8 mouse cellular contexts compared by ENCODE assay signal in the genomic region with DNA sequence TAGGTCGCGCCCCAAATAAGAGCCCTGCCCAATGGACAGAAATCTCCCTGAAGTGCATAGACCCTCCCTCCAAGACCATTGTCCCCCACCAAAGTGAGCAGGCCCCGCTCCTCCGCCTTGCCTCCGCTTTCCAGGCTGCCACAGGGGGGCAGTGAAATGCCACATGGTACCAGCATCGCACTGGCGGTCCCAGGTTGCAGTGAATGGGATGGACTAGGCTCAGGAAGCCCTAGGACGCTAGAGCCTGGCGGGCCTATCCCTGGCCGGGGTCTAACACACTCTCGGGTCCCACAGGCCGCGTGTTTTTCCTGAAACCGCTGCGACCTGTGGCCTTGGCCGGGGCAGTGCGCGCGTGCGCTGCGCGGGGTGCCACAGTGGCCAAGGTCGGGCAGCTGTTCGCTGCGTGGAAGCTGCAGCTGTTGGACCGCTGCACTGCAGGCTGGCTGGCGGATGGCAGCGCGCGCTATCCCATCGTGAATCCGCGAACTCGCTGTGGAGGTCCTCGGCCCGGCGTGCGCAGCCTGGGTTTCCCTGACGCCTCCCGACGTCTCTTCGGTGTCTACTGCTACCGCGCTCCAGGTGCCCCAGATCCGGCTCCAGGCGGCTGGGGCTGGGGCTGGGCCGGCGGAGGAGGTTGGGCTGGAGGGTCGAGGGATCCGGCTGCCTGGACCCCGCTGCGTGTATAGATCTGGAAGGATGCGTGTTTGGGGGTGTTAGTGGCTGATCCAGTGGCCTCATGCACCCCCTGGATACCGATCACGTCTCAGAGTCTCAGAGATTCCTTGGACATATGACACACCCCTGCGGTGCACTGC. TPM values are rescaled to one million over a fixed set of nuclear protein-coding genes. Genes with fewer than 3 reads are reported as not detected.
A peak's percentile ranks its signal among the peaks of the same experiment; 100 is the strongest.
DNase-seq lines count a peak whose midpoint lies in the region; ATAC-seq and TF ChIP-seq lines count a peak whose summit lies in the region.

No protein-coding gene starts in this region.

- H3K4me1 ChIP-seq in thymus, adult 2 months (replicated peaks; ENCODE audit: control insufficient read depth, insufficient read depth, low read length): peaks cover 5% of the 10 kb centered on the region; the same call in 1 of the 2 replicates
- peaks cover 27% of the 10 kb centered on the region for H3K4me1 ChIP-seq in heart, embryonic 15.5 days (replicated peaks)
- H3K4me1 ChIP-seq in lung, adult 2 months (ENCODE audit: control insufficient read depth, insufficient read depth, low read length): peaks cover 7% of the 10 kb centered on the region; the same call in 1 of the 2 replicates
- peaks cover 43% of the 10 kb centered on the region for H3K4me1 ChIP-seq in olfactory bulb, adult 2 months (ENCODE audit: control insufficient read depth, insufficient read depth, low read length)

- 10% methylated on average over 56 of the region's 56 CpGs for WGBS in thymus, adult 2 months
- WGBS in heart, embryonic 15.5 days: 4% methylated on average over 56 of the region's 56 CpGs
- 4% methylated on average over 56 of the region's 56 CpGs for WGBS in lung, adult 2 months
- WGBS in olfactory bulb, adult 2 months: 6% methylated on average over 56 of the region's 56 CpGs

- DNase-seq in thymus, adult 2 months: peak; percentile 14
- DNase-seq in thymus, postnatal 25 days: no peak
- peak; percentile 78 for DNase-seq in embryo, embryonic 10.5 days (ENCODE audit: low spot score)
- peak; percentile 39 to 71 for DNase-seq in kidney, postnatal 36 days
- DNase-seq in lung, adult 2 months: no peak
- DNase-seq in urinary bladder, postnatal 10 days (ENCODE audit: low spot score): no peak

- H3K9me3 ChIP-seq in heart, embryonic 15.5 days (replicated peaks): no peaks in the 10 kb centered on the region

- H3K4me3 ChIP-seq in thymus, adult 2 months (ENCODE audit: control insufficient read depth, insufficient read depth, low read length): no peak overlapping the region
- peak overlapping the region; percentile 42 for H3K4me3 ChIP-seq in heart, embryonic 15.5 days
- H3K4me3 ChIP-seq in lung, adult 2 months (replicated peaks; ENCODE audit: extremely low read depth, low read depth, low read length): no peak overlapping the region
- peak overlapping the region; percentile 53 for H3K4me3 ChIP-seq in olfactory bulb, adult 2 months (ENCODE audit: insufficient read depth, low read depth, low read length)

- no peak for TF ChIP-seq POLR2A in thymus, adult 2 months (IDR thresholded peaks at IDR 0.05; ENCODE audit: control insufficient read depth, extremely low read depth, insufficient read depth, low read length, poor library complexity)
- no peak for TF ChIP-seq POLR2A in lung, adult 2 months (IDR thresholded peaks at IDR 0.05; ENCODE audit: borderline replicate concordance, extremely low read depth, low read depth, low read length)
- no peak for TF ChIP-seq POLR2A in olfactory bulb, adult 2 months (IDR thresholded peaks at IDR 0.05; ENCODE audit: insufficient read depth, low read depth, low read length)

- peak; percentile 72 for ATAC-seq in heart, embryonic 15.5 days (replicated peaks; ENCODE audit: insufficient number of reproducible peaks, insufficient read depth, low FRiP score, low read depth)

- no peaks in the 10 kb centered on the region for H3K36me3 ChIP-seq in thymus, adult 2 months (ENCODE audit: control insufficient read depth, insufficient read depth, low read length)
- no peaks in the 10 kb centered on the region for H3K36me3 ChIP-seq in heart, embryonic 15.5 days

- 0 out of 2 replicates have a peak, but pooled peaks have one; percentile 36 for TF ChIP-seq CTCF in thymus, adult 2 months (IDR thresholded peaks at IDR 0.05; ENCODE audit: borderline replicate concordance, control insufficient read depth, extremely low read depth, insufficient read depth, low read length, poor library complexity)
- peak; percentile 51 for TF ChIP-seq CTCF in lung, adult 2 months (IDR thresholded peaks at IDR 0.05; ENCODE audit: insufficient read depth, low read length)
- TF ChIP-seq CTCF in olfactory bulb, adult 2 months (IDR thresholded peaks at IDR 0.05; ENCODE audit: insufficient read depth, low read depth, low read length): peak; percentile 84; the same call in 1 of the 2 replicates

- H3K27ac ChIP-seq in thymus, adult 2 months (ENCODE audit: control insufficient read depth, insufficient read depth, low read length): no peak overlapping the region
- H3K27ac ChIP-seq in heart, embryonic 15.5 days: no peak overlapping the region
- no peak overlapping the region for H3K27ac ChIP-seq in olfactory bulb, adult 2 months (ENCODE audit: insufficient read depth, low read depth, low read length)

- peak overlapping the region; percentile 67 for H3K4me2 ChIP-seq in heart, embryonic 15.5 days

- peaks cover 26% of the 10 kb centered on the region for H3K27me3 ChIP-seq in thymus, adult 2 months (ENCODE audit: control insufficient read depth, insufficient read depth, low read length)
- peaks cover 87% of the 10 kb centered on the region for H3K27me3 ChIP-seq in heart, embryonic 15.5 days

- no peak overlapping the region for H3K9ac ChIP-seq in heart, embryonic 15.5 days

RNA-seq across cellular contexts. Expression of a gene that starts 4.8 kb away (rescaled TPM):
- polyA plus RNA-seq in thymus, adult 2 months (2012; rRNA removed): 0.11 and 0.15 TPM in 2 replicates
- polyA plus RNA-seq in heart, embryonic 15.5 days (2015; fragmentation: Nextera tagmentation; extraction: Ambion mirVana): 0.03 TPM in 1 of 2 replicates, not detected in the other
- 0.07 and 0.11 TPM in 2 replicates for polyA plus RNA-seq in lung, adult 2 months (2012; rRNA removed)
- not detected in 2 replicates for polyA plus RNA-seq in olfactory bulb, adult 2 months (2012; ENCODE audit: insufficient read depth, insufficient read length, low replicate concordance, missing spikeins)

RNA-seq across cellular contexts. Expression of a gene that starts 15.3 kb away (rescaled TPM):
- 5.1 and 5.9 TPM in 2 replicates for polyA plus RNA-seq in thymus, adult 2 months (2012; rRNA removed)
- 0.60 and 1.0 TPM in 2 replicates for polyA plus RNA-seq in heart, embryonic 15.5 days (2015; fragmentation: Nextera tagmentation; extraction: Ambion mirVana)
- 7.2 and 7.4 TPM in 2 replicates for polyA plus RNA-seq in lung, adult 2 months (2012; rRNA removed)
- polyA plus RNA-seq in olfactory bulb, adult 2 months (2012; ENCODE audit: insufficient read depth, insufficient read length, low replicate concordance, missing spikeins): not detected in 2 replicates

RNA-seq across cellular contexts. Expression of a gene that starts 32.6 kb away (rescaled TPM):
- 0.05 and 0.08 TPM in 2 replicates for polyA plus RNA-seq in thymus, adult 2 months (2012; rRNA removed)
- 0.16 and 0.71 TPM in 2 replicates for polyA plus RNA-seq in heart, embryonic 15.5 days (2015; fragmentation: Nextera tagmentation; extraction: Ambion mirVana)
- 0.10 and 0.15 TPM in 2 replicates for polyA plus RNA-seq in lung, adult 2 months (2012; rRNA removed)
- polyA plus RNA-seq in olfactory bulb, adult 2 months (2012; ENCODE audit: insufficient read depth, insufficient read length, low replicate concordance, missing spikeins): 84.7 TPM in 1 of 2 replicates, not detected in the other

RNA-seq across cellular contexts. Expression of a gene that starts 43.1 kb away (rescaled TPM):
- polyA plus RNA-seq in thymus, adult 2 months (2012; rRNA removed): 20.7 and 26.9 TPM in 2 replicates
- polyA plus RNA-seq in heart, embryonic 15.5 days (2015; fragmentation: Nextera tagmentation; extraction: Ambion mirVana): 29.5 and 35.6 TPM in 2 replicates
- 10.7 and 14.6 TPM in 2 replicates for polyA plus RNA-seq in lung, adult 2 months (2012; rRNA removed)
- polyA plus RNA-seq in olfactory bulb, adult 2 months (2012; ENCODE audit: insufficient read depth, insufficient read length, low replicate concordance, missing spikeins): not detected in 2 replicates

RNA-seq across cellular contexts. Expression of a gene that starts 45.4 kb away (rescaled TPM):
- 17.8 and 18.1 TPM in 2 replicates for polyA plus RNA-seq in thymus, adult 2 months (2012; rRNA removed)
- polyA plus RNA-seq in heart, embryonic 15.5 days (2015; fragmentation: Nextera tagmentation; extraction: Ambion mirVana): 25.4 and 31.5 TPM in 2 replicates
- polyA plus RNA-seq in lung, adult 2 months (2012; rRNA removed): 7.8 and 11.9 TPM in 2 replicates
- not detected in 2 replicates for polyA plus RNA-seq in olfactory bulb, adult 2 months (2012; ENCODE audit: insufficient read depth, insufficient read length, low replicate concordance, missing spikeins)

Comparison
In these comparisons a context has a peak if more than half of its experiments do, and no peak if none do; other contexts are left out.
1. DNase-seq: peak in thymus, adult 2 months (single experiment), embryo, embryonic 10.5 days (single experiment) and kidney, postnatal 36 days (2 of 2); none in thymus, postnatal 25 days (single experiment), lung, adult 2 months (single experiment) and urinary bladder, postnatal 10 days (single experiment).
2. H3K4me3 ChIP-seq: peak in heart, embryonic 15.5 days (single experiment) and olfactory bulb, adult 2 months (single experiment); none in thymus, adult 2 months (single experiment) and lung, adult 2 months (single experiment).
3. RNA of a gene that starts 32.6 kb away (polyA plus RNA-seq): 84.7 TPM in olfactory bulb, adult 2 months; 0.16 to 0.71 TPM in heart, embryonic 15.5 days, 0.10 to 0.15 TPM in lung, adult 2 months and 0.05 to 0.08 TPM in thymus, adult 2 months; every median in the first group is over 10 times any median in the second.
4. Peak in every context shown above with its lines, with median percentiles within 50 percentile points of each other: CTCF ChIP-seq.